Mouse (Mus musculus) kidney, postnatal 4 days (tissue): Measurements from ENCODE around the gene Hcn2.

Source experiments
- DNase-seq, 2 experiments: peaks; one replicate each; pipeline ENCODE4 v3.0.0; 2021; ENCODE audit warnings: mixed read lengths in 2 of 2

The Hcn2 gene

GRCm38 (mm10) chr10:79712029-79712428 is 4.4 kb upstream of the Hcn2 start:
- DNase-seq: no peak

- DNase-seq: peak; percentile 91
Measured at GRCm38 (mm10) chr10:79712499-79713126, 3.8 kb upstream of the Hcn2 start.

GRCm38 (mm10) chr10:79713163-79713562 is 3.3 kb upstream of the Hcn2 start:
- DNase-seq: no peak

- DNase-seq: no peak
Measured at GRCm38 (mm10) chr10:79714996-79715395, 1.4 kb upstream of the Hcn2 start.

GRCm38 (mm10) chr10:79716988-79717355 is 538 bp downstream of the Hcn2 start:
- peak in 1 of 2 experiments; percentile 53 for DNase-seq

GRCm38 (mm10) chr10:79717640-79718357 is 1.4 kb downstream of the Hcn2 start:
- DNase-seq: peak; percentile 90 to 91

GRCm38 (mm10) chr10:79721089-79721488 is 4.7 kb downstream of the Hcn2 start:
- no peak for DNase-seq

- no peak for DNase-seq
Measured at GRCm38 (mm10) chr10:79723047-79723446, 6.6 kb downstream of the Hcn2 start.

- DNase-seq: no peak
Measured at GRCm38 (mm10) chr10:79723692-79724091, 7.3 kb downstream of the Hcn2 start.

GRCm38 (mm10) chr10:79726090-79726489 is 9.7 kb downstream of the Hcn2 start:
- peak; percentile 79 to 85 for DNase-seq

- DNase-seq: no peak
Measured at GRCm38 (mm10) chr10:79728323-79729249, 12.2 kb downstream of the Hcn2 start.

- DNase-seq: no peak
Measured at GRCm38 (mm10) chr10:79729357-79729965, 13.0 kb downstream of the Hcn2 start.

GRCm38 (mm10) chr10:79732500-79732899 is 16.1 kb downstream of the Hcn2 start:
- DNase-seq: peak; percentile 48 to 51

- DNase-seq: no peak
Measured at GRCm38 (mm10) chr10:79733847-79734246, 17.4 kb downstream of the Hcn2 start.

GRCm38 (mm10) chr10:79735361-79735760 is 18.9 kb downstream of the Hcn2 start:
- peak; percentile 38 to 61 for DNase-seq

GRCm38 (mm10) chr10:79736706-79737105 is 20.3 kb downstream of the Hcn2 start:
- DNase-seq: no peak

GRCm38 (mm10) chr10:79738259-79738658 is 21.8 kb downstream of the Hcn2 start:
- DNase-seq: no peak

GRCm38 (mm10) chr10:79739234-79739633 is 22.8 kb downstream of the Hcn2 start:
- DNase-seq: no peak

GRCm38 (mm10) chr10:79740863-79741262 is 24.4 kb downstream of the Hcn2 start:
- DNase-seq: no peak

GRCm38 (mm10) chr10:79743161-79743560 is 26.7 kb downstream of the Hcn2 start:
- no peak for DNase-seq

- no peak for DNase-seq
Measured at GRCm38 (mm10) chr10:79743650-79744365, 27.4 kb downstream of the Hcn2 start.

GRCm38 (mm10) chr10:79745411-79745810 is 29.0 kb downstream of the Hcn2 start:
- no peak for DNase-seq
